Mouse (Mus musculus) midbrain, embryonic 14.5 days (tissue): ENCODE measurements at regions not wholly inside any gene's neighbourhood (a gene's known extent, or its start where the extent isn't known, plus 50 kb on each side); places are given as distances from the start of the nearest gene placed in this dataset.
"Not testable (repeated sequence)": the region's sequence is repeated elsewhere in the genome, so short reads cannot be mapped to it uniquely, and the experiment has no call there.

Experiments used
- ATAC-seq: fragments of 200-750 bp; cut with Nextera tagmentation; 2 replicates; pipeline ENCODE4 v1.8.0; 2017; ENCODE audit warnings: moderate number of reproducible peaks, moderate library complexity; ENCODE audit not compliant: low FRiP score, low TSS enrichment
- DNase-seq: peaks from one replicate; pipeline ENCODE4 v3.0.0-alpha.2; 2015
- H3K27ac ChIP-seq: fragments of 300-500 bp; sonication (generic); replicated peaks from 2 replicates; pipeline ENCODE4 v1.5.1; 2014; ENCODE audit warnings: mild to moderate bottlenecking, low read depth, low read length, moderate library complexity
- H3K27me3 ChIP-seq: fragments of 300-500 bp; sonication (generic); 2 replicates; pipeline ENCODE4 v1.6.1; 2014; ENCODE audit warnings: low read length, control low read depth, mixed read lengths; ENCODE audit not compliant: control insufficient read depth, insufficient read depth
- H3K36me3 ChIP-seq: fragments of 300-500 bp; sonication (generic); 2 replicates; pipeline ENCODE4 v1.6.1; 2014; ENCODE audit warnings: low read length, control low read depth; ENCODE audit not compliant: control insufficient read depth, insufficient read depth
- H3K4me1 ChIP-seq: fragments of 300-500 bp; sonication (generic); 2 replicates; pipeline ENCODE4 v1.6.1; 2014; ENCODE audit warnings: mild to moderate bottlenecking, antibody characterized with exemption, low read length, control low read depth; ENCODE audit not compliant: control insufficient read depth, insufficient read depth
- H3K4me2 ChIP-seq: fragments of 300-500 bp; sonication (generic); 2 replicates; pipeline ENCODE4 v1.6.1; 2014; ENCODE audit warnings: mild to moderate bottlenecking, low read length, moderate library complexity
- H3K4me3 ChIP-seq: fragments of 300-500 bp; sonication (generic); replicated peaks from 2 replicates; pipeline ENCODE4 v1.5.1; 2014; ENCODE audit warnings: low read depth, low read length
- H3K9ac ChIP-seq: fragments of 300-500 bp; sonication (generic); replicated peaks from 2 replicates; pipeline ENCODE4 v1.6.1; 2014; ENCODE audit warnings: mild to moderate bottlenecking, low read length, moderate library complexity
- H3K9me3 ChIP-seq: fragments of 300-500 bp; sonication (generic); 2 replicates; pipeline ENCODE4 v1.6.1; 2016; ENCODE audit warnings: low read length, control low read depth, mixed read lengths; ENCODE audit not compliant: control insufficient read depth
- WGBS: fragments of 180-500 bp; shearing (Covaris S2); extraction: QIAGEN DNeasy Blood & Tissue Kit; methylation state at CpG from one replicate; pipeline ENCODE4 v1.1.7; 2014; 5-methylcytosine and 5-hydroxymethylcytosine counted together

GRCm38 (mm10) chr6:67631617-67632016 is 96.0 kb upstream of the Tacstd2 start:
- Histone ChIP-seq H3K36me3 (no peaks in the 10 kb centered on the region), H3K27me3 (no peaks in the 10 kb centered on the region), H3K27ac (no peak overlapping the region), H3K9me3 (no peaks in the 10 kb centered on the region), H3K4me3 (no peak overlapping the region), H3K9ac (no peak overlapping the region), H3K4me1 (no peaks in the 10 kb centered on the region), H3K4me2 (no peak overlapping the region)
- peak; percentile 20 for DNase-seq
- no peak for ATAC-seq

GRCm38 (mm10) chr6:67610402-67610801 is 74.8 kb upstream of the Tacstd2 start:
- 68% methylated on average over 1 of the region's 1 CpGs for WGBS
- no peaks in the 10 kb centered on the region for H3K27me3 ChIP-seq
- DNase-seq (peak; percentile 0), ATAC-seq (no peak)
- no peak overlapping the region for H3K27ac ChIP-seq
- no peaks in the 10 kb centered on the region for H3K9me3 ChIP-seq
- H3K36me3 ChIP-seq = no peaks in the 10 kb centered on the region
- H3K4me2 ChIP-seq = no peak overlapping the region
- no peak overlapping the region for H3K4me3 ChIP-seq
- H3K4me1 ChIP-seq = no peaks in the 10 kb centered on the region
- H3K9ac ChIP-seq = no peak overlapping the region

- not testable (repeated sequence) for ATAC-seq, H3K4me3 ChIP-seq, H3K27me3 ChIP-seq, H3K9ac ChIP-seq, H3K4me2 ChIP-seq, H3K9me3 ChIP-seq, DNase-seq, H3K27ac ChIP-seq, H3K36me3 ChIP-seq, H3K4me1 ChIP-seq
- 67% methylated on average over 1 of the region's 1 CpGs for WGBS
Observed at GRCm38 (mm10) chr6:67609461-67609860, 73.9 kb upstream of the Tacstd2 start.
